Mouse (Mus musculus): ENCODE data around the gene Dnaja3.
A peak's percentile ranks its signal among the peaks of the same experiment; 100 is the strongest.

Gene Dnaja3

GRCm38 (mm10) chr16:4643670-4644419 lies 4.1 kb downstream of the Dnaja3 start:
- DNase-seq (ENCODE audit: low spot score) = peak; percentile 78

DNA sequence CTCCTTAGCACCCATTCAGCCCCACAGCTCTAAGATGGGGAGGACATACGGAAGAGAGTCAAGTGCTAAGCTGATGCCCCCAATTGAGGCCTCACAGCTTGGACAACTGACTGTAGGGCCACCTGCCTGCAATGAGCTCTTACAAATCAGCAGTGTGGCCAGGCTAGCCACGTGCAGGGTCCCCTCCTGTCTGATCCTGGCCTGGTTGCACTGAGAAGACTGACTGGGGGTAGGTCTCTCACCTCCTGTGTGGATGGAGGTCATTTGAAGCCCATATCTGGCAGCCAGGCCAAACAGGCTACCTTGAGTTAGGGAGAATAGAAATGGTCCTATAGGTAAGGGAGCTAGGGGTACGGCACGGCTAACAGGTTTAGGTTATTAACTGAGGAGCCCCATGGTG lies 6.1 kb downstream of the Dnaja3 start:
- no peak for DNase-seq (ENCODE audit: low spot score)

DNA sequence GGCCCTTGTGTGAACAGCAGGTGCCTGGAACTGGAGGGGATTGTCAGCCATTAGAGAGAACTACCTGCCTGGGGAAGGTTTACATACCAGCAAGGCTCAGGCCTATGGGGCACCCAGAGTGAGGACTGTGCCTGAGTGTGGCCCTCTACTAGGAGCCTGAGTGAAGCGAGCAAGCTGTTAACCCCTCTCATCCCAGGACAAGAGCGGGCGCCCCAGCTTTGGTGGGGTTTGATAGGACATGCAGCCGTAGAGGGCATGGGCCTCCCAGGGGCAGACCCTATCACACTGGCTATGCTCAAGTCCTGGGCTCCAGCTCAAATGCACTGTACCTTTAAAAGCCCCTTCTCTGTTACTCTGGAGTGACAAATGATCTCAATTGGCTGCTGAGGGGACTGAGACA lies 7.0 kb downstream of the Dnaja3 start:
- DNase-seq (ENCODE audit: low spot score) = no peak

DNA sequence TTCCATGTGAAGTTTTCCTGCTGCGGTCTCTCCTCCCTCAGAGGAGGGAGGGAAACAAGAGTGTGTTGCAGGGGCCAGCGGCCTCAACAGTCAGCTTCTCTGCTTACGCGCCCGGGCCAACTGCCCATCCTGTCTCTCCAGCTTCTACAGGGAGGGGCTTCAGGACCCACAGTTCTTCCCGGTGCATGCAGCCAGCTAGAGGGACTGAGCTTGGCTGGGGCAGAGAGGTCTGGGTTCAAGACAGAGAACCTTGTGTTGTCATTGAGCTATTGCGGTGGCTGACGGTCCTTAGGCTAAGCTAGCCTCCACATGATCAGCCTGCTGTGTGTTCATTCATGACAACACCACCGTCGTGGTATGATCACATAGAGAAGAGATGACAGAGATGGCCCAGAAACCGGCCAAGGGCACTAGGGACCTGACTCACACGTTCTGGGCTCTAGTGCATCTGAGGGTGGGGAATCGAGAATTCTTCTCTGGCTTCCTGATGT lies 7.9 kb downstream of the Dnaja3 start:
- no peak for DNase-seq (ENCODE audit: low spot score)

- no peak for DNase-seq (ENCODE audit: low spot score)
Observed at GRCm38 (mm10) chr16:4648416-4649023, 8.7 kb downstream of the Dnaja3 start.

GRCm38 (mm10) chr16:4649211-4649610 lies 9.4 kb downstream of the Dnaja3 start:
- no peak for DNase-seq (ENCODE audit: low spot score)

DNA sequence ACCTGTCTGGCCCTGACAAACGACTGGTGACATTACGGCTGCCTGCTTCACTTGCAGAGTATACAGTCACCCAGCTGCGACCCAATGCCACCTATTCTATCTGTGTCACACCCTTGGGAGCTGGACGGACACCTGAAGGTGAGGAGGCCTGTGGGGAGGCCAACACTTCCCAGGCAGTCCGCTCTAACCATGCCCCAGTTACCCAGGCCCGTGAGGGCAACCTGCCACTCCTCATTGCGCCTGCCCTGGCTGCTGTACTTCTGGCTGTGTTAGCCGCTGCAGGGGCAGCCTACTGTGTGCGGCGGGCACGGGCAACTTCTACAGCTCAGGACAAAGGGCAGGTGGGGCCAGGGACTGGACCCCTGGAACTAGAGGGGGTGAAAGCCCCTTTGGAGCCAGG lies 9.9 kb downstream of the Dnaja3 start:
- peak; percentile 6 for DNase-seq (ENCODE audit: low spot score)

GRCm38 (mm10) chr16:4650161-4650560 lies 10.4 kb downstream of the Dnaja3 start:
- DNase-seq (ENCODE audit: low spot score) = peak; percentile 4

- no peak for DNase-seq (ENCODE audit: low spot score)
Observed at GRCm38 (mm10) chr16:4651081-4651480, 11.3 kb downstream of the Dnaja3 start.

- DNase-seq (ENCODE audit: low spot score) = no peak
Observed at GRCm38 (mm10) chr16:4651624-4652023, 11.8 kb downstream of the Dnaja3 start.

GRCm38 (mm10) chr16:4652707-4653416 lies 13.1 kb downstream of the Dnaja3 start:
- peak; percentile 62 for DNase-seq (ENCODE audit: low spot score)

GRCm38 (mm10) chr16:4654706-4655105 lies 14.9 kb downstream of the Dnaja3 start:
- peak; percentile 6 for DNase-seq (ENCODE audit: low spot score)

GRCm38 (mm10) chr16:4655251-4655734 lies 15.5 kb downstream of the Dnaja3 start:
- peak; percentile 6 for DNase-seq (ENCODE audit: low spot score)

- DNase-seq (ENCODE audit: low spot score) = no peak
Observed at GRCm38 (mm10) chr16:4655764-4656570, 16.2 kb downstream of the Dnaja3 start.

GRCm38 (mm10) chr16:4656571-4657081 lies 16.8 kb downstream of the Dnaja3 start:
- no peak for DNase-seq (ENCODE audit: low spot score)

GRCm38 (mm10) chr16:4658781-4659245 lies 19.0 kb downstream of the Dnaja3 start:
- DNase-seq (ENCODE audit: low spot score) = peak; percentile 55

DNA sequence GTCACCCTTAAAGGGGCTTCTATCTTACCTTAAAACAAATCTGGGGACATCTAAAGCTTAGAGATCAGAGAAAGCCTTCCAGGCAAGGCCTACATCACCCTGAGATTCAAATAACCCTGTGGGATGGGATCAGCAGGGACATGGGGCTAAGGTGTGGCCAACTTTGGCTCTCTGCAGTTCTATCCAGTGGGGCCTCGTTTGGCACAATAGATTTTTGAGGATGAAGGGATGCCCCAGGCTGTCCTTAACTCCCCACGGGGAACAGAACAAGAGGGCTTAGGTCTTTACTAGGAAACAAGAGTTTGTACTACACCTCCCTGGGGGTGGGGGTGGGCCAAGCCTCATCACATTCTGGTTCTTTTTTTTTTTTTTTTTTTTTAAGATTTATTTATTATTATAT lies 19.5 kb downstream of the Dnaja3 start:
- DNase-seq (ENCODE audit: low spot score) = no peak

DNA sequence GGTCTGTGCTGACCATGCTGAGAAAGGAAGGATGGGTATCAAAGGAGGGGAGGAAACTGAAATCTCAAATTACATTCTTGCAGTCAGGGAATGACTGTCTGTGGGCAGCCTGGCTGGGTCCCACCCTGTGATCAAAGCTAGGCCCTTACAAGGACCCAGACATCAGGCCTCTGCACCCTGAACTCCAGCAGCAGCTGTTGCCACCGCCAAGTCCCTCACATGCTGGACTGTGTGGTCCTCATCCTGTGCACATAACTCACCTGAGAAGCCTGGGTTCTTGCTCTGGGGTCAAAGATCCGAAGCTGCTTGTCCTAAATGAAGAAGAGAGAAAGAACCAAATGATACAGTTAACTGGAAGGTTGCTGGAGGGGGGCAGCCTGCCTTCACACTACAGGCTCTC lies 21.8 kb downstream of the Dnaja3 start:
- no peak for DNase-seq (ENCODE audit: low spot score)

GRCm38 (mm10) chr16:4663806-4664205 lies 24.0 kb downstream of the Dnaja3 start:
- no peak for DNase-seq (ENCODE audit: low spot score)

- DNase-seq (ENCODE audit: low spot score) = no peak
Observed at GRCm38 (mm10) chr16:4665726-4666125, 25.9 kb downstream of the Dnaja3 start.

GRCm38 (mm10) chr16:4667190-4667808 lies 27.5 kb downstream of the Dnaja3 start:
- peak; percentile 66 for DNase-seq (ENCODE audit: low spot score)
